Mouse (Mus musculus): Measurements from ENCODE around the gene Zfp36l2. TPM values are rescaled to one million over a fixed set of nuclear protein-coding genes. Genes with fewer than 3 reads are reported as not detected.

The Zfp36l2 gene
- total RNA-seq, 2 experiments from 2014 or later: 99.4 to 199 TPM

- ATAC-seq (replicated peaks; ENCODE audit: poor library complexity, severe bottlenecking): no peak
Measured at GRCm38 (mm10) chr17:84179026-84179972, 8.4 kb downstream of the Zfp36l2 start.

DNA sequence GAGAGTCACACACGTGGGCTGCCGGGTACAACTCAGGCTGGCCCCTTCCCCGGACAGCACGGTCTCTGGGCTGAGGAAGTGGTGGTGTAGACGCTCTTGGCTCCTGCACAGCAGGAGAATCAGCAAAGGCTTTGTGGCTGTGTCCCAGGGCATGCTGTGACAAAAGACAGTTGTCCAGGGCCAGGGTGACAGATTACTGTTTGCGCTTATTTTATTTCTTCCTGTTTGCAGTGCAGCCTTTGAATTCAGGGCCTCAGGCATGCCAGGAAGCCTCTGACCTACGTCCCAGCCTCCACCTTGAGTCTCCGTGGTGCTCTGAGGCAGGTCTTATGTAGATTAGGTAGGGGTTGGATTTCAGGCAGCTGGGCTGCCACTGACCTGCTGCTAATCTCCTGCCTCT lies 10.3 kb downstream of the Zfp36l2 start:
- peak; percentile 26 for ATAC-seq (replicated peaks; ENCODE audit: poor library complexity, severe bottlenecking)

GRCm38 (mm10) chr17:84176446-84176845 lies 11.3 kb downstream of the Zfp36l2 start:
- ATAC-seq (replicated peaks; ENCODE audit: poor library complexity, severe bottlenecking): no peak

- no peak for ATAC-seq (replicated peaks; ENCODE audit: poor library complexity, severe bottlenecking)
Measured at GRCm38 (mm10) chr17:84175196-84175595, 12.6 kb downstream of the Zfp36l2 start.

- peak; percentile 73 for ATAC-seq (replicated peaks; ENCODE audit: poor library complexity, severe bottlenecking)
Measured at GRCm38 (mm10) chr17:84167377-84167776, 20.4 kb downstream of the Zfp36l2 start.

- ATAC-seq (replicated peaks; ENCODE audit: poor library complexity, severe bottlenecking): peak; percentile 86
Measured at GRCm38 (mm10) chr17:84166135-84166860, 21.4 kb downstream of the Zfp36l2 start.

- ATAC-seq (replicated peaks; ENCODE audit: poor library complexity, severe bottlenecking): no peak
Measured at GRCm38 (mm10) chr17:84165735-84166134, 22.0 kb downstream of the Zfp36l2 start.

GRCm38 (mm10) chr17:84164146-84164545 lies 23.6 kb downstream of the Zfp36l2 start:
- ATAC-seq (replicated peaks; ENCODE audit: poor library complexity, severe bottlenecking): no peak

DNA sequence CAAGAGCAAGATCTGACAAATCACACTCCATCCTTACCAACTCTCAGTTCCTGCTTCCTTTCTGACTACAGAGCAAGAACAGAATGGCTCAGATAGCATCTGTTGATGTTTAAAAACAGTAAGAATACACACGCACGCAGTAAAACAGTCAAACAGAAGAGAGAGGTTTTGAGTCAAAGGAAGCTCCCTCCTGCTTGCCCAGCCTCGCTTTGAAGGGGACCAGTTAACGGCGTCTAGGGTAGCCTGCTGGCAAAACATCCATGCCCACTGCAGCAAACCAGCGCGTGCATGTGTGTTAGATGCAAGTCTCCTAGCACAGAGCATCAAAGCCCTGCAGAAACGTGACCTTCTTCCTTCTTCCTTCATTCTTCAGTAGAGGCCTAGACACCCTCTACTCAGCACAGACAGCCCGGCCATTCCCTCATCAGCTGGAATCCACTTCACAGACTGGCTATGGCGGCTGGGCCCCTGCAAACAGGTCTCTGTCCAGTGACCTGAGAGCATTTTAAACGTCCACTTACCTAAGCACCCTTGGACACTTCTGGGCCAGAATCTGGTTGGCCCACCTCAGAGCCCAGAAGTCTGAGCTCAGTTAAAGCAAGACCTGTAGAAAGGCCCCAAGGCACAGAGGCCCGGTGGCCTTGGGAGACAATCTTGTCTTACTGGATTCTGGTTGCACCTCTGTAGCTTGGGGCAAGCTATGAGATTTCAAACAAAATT lies 24.5 kb downstream of the Zfp36l2 start:
- no peak for ATAC-seq (replicated peaks; ENCODE audit: poor library complexity, severe bottlenecking)

- ATAC-seq (replicated peaks; ENCODE audit: poor library complexity, severe bottlenecking): no peak
Measured at GRCm38 (mm10) chr17:84162211-84162760, 25.5 kb downstream of the Zfp36l2 start.

- peak; percentile 54 for ATAC-seq (replicated peaks; ENCODE audit: poor library complexity, severe bottlenecking)
Measured at GRCm38 (mm10) chr17:84161231-84161854, 26.4 kb downstream of the Zfp36l2 start.

- no peak for ATAC-seq (replicated peaks; ENCODE audit: poor library complexity, severe bottlenecking)
Measured at GRCm38 (mm10) chr17:84158891-84159290, 28.9 kb downstream of the Zfp36l2 start.

DNA sequence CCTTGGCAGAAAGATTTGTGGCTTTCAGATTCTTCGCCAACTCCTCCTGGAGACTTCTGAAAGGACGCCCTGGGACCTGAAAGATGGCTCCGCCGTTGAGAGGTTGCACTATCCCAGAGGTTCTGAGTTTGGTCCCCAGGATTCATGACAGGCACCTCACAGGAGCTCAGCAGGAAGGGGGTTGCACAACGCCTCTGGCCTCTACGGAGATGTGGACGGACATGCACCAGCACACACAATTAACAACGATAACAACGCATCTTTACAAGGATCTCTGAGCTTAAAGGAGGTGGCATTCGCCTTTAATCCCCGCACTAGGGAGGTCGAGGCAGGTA lies 29.3 kb downstream of the Zfp36l2 start:
- no peak for ATAC-seq (replicated peaks; ENCODE audit: poor library complexity, severe bottlenecking)

DNA sequence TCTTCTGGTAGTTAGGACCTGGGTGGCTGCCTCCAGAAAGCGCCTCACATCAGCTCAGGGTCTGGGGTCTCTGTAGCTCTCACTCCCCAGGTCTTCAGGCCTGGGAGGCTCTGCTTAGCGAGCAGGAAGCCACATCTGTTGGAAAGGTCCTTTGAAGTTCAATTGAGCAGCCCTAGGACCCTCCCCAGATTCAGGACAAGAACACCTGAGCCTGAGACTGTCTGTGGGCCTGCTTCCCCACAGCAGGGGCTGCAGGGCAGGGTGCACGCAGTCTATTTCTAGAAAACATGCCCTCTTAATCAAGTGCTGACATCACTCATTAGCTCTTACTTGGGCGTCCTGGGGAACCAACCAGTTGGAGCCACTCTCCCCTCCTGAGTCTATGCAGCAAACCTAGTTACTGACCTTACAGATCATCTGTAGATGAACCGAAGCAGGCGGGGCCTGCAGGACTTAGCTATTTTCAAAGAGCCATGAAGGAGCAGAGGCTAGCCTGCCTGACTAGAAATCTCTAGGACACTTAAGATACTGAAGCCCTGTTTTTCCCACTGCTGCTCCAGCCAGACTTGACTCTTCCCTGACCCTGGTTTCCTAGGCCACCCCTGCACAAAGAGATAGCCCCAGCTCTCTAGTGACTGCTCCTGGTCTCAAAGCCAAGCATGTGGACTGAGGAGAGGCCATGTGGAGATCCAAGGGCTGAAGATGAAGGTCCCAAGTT lies 29.8 kb downstream of the Zfp36l2 start:
- no peak for ATAC-seq (replicated peaks; ENCODE audit: poor library complexity, severe bottlenecking)

GRCm38 (mm10) chr17:84156748-84157742 lies 30.7 kb downstream of the Zfp36l2 start:
- 0 out of 2 replicates have a peak, but pooled peaks have one; percentile 9 for ATAC-seq (replicated peaks; ENCODE audit: poor library complexity, severe bottlenecking)

DNA sequence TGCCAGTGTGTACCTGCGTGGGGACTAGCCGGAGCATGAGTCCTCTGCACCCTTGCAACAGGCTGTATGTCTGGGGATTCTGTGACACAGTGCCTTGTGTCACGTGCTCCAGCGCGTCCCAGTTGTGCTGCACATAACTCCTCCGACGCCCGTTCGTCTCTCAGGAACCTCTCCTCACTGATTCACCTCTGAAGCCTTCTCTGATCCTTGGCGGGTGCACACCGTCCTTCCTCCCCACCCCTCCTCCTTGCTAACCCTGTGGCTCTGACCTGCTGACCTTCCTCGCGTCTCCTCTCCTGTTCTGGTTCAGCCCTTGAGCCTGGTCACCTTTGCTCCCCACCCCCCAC lies 31.5 kb downstream of the Zfp36l2 start:
- no peak for ATAC-seq (replicated peaks; ENCODE audit: poor library complexity, severe bottlenecking)

DNA sequence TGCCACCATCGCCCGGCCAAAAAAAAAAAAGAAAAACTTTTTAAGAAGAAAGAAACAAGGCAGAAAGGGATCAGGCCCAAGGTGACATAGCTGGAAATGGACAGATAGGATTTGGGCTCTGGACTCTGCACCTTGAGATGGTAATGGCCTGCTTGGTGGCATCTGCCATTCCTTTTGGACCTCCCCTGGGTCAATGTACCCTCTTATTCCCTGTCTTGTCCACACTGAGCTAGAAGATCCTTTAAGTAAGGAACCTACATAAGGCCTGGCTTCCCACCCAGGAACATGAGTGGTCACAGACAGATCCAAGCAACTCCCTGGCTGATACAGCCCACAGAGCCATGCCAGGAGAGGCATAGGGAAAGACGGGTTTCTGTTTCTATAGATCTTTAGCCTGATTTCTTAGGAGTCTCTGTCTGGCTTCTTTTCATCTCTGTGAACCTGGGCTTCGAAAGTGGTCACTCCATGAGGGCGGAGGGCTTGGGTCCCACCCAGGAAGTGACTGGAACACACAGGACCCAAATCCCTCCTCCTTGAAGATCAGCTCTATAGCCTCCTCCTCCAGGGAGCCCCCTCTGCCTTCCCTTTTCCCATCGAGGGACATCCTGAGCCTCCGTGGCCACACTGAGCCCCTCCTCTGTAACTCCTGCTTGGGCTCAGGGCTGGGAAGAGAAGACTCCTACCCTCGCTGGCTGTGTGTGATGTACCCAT lies 32.1 kb downstream of the Zfp36l2 start:
- ATAC-seq (replicated peaks; ENCODE audit: poor library complexity, severe bottlenecking): no peak

GRCm38 (mm10) chr17:84155029-84155338 lies 32.8 kb downstream of the Zfp36l2 start:
- ATAC-seq (replicated peaks; ENCODE audit: poor library complexity, severe bottlenecking): no peak

All from granulocyte monocyte progenitor cell, adult 5-6 weeks (primary cell).